Mouse (Mus musculus) midbrain, embryonic 11.5 days (tissue): ENCODE measurements at regions not wholly inside any gene's neighbourhood (a gene's known extent, or its start where the extent isn't known, plus 50 kb on each side); places are given as distances from the start of the nearest gene placed in this dataset.

ENCODE experiments used
- ATAC-seq: fragments of 200-750 bp; cut with Nextera tagmentation; 2 replicates; pipeline ENCODE4 v1.8.0; 2017; ENCODE audit warnings: moderate TSS enrichment, moderate library complexity; ENCODE audit not compliant: low FRiP score
- DNase-seq: peaks from one replicate; pipeline ENCODE4 v3.0.0; 2015; ENCODE audit warnings: low spot score; ENCODE audit errors: missing footprints
- H3K27ac ChIP-seq: fragments of 300-500 bp; sonication (generic); 2 replicates; pipeline ENCODE4 v1.5.1; 2014; ENCODE audit warnings: low read depth, low read length
- H3K27me3 ChIP-seq: fragments of 300-500 bp; sonication (generic); 2 replicates; pipeline ENCODE4 v1.6.1; 2014; ENCODE audit warnings: mild to moderate bottlenecking, low read length, moderate library complexity, mixed read lengths; ENCODE audit not compliant: control insufficient read depth, insufficient read depth
- H3K36me3 ChIP-seq: fragments of 300-500 bp; sonication (generic); 2 replicates; pipeline ENCODE4 v1.6.1; 2014; ENCODE audit warnings: mild to moderate bottlenecking, low read length, moderate library complexity, mixed read lengths; ENCODE audit not compliant: control insufficient read depth, insufficient read depth
- H3K4me1 ChIP-seq: fragments of 300-500 bp; sonication (generic); 2 replicates; pipeline ENCODE4 v1.6.1; 2014; ENCODE audit warnings: low read length; ENCODE audit not compliant: control insufficient read depth, insufficient read depth
- H3K4me2 ChIP-seq: fragments of 300-500 bp; sonication (generic); 2 replicates; pipeline ENCODE4 v1.6.1; 2014; ENCODE audit warnings: mild to moderate bottlenecking, moderate library complexity
- H3K4me3 ChIP-seq: fragments of 300-500 bp; sonication (generic); 2 replicates; pipeline ENCODE4 v1.5.1; 2014; ENCODE audit warnings: low read depth, low read length
- H3K9ac ChIP-seq: fragments of 300-500 bp; sonication (generic); 2 replicates; pipeline ENCODE4 v1.6.1; 2014; ENCODE audit warnings: low read length
- H3K9me3 ChIP-seq: fragments of 300-500 bp; sonication (generic); 2 replicates; pipeline ENCODE4 v1.6.1; 2016; ENCODE audit warnings: low read length; ENCODE audit not compliant: control insufficient read depth
- WGBS: fragments of 180-500 bp; shearing (Covaris S2); extraction: QIAGEN DNeasy Blood & Tissue Kit; methylation state at CpG from one replicate; pipeline ENCODE4 v1.1.7; 2014; 5-methylcytosine and 5-hydroxymethylcytosine counted together

- WGBS = 90% methylated on average over 3 of the region's 3 CpGs
- ATAC-seq = no peak
- no peaks in the 10 kb centered on the region for H3K9me3 ChIP-seq
These were observed 779.5 kb downstream of the Cenpc1 start for GRCm38 (mm10) chr5:85285856-85286255.

GRCm38 (mm10) chr5:85248453-85248852, 816.9 kb downstream of the Cenpc1 start:
- Histone ChIP-seq H3K9ac (no peak overlapping the region), H3K36me3 (no peaks in the 10 kb centered on the region), H3K4me3 (no peak overlapping the region), H3K4me1 (no peaks in the 10 kb centered on the region), H3K27ac (no peak overlapping the region), H3K27me3 (no peaks in the 10 kb centered on the region), H3K4me2 (no peak overlapping the region), H3K9me3 (no peaks in the 10 kb centered on the region)
- DNase-seq (no peak), ATAC-seq (peak; percentile 38; the same call in 1 of the 2 replicates)
- WGBS = 76% methylated on average over 4 of the region's 4 CpGs

More at GRCm38 (mm10) chr5:85285856-85286255, 779.5 kb downstream of the Cenpc1 start:
- Histone ChIP-seq H3K9ac (no peak overlapping the region), H3K27me3 (no peaks in the 10 kb centered on the region), H3K36me3 (no peaks in the 10 kb centered on the region), H3K27ac (no peak overlapping the region), H3K4me3 (no peak overlapping the region), H3K4me2 (no peak overlapping the region), H3K4me1 (no peaks in the 10 kb centered on the region)
- no peak for DNase-seq

- Histone ChIP-seq H3K4me1 (no peaks in the 10 kb centered on the region), H3K36me3 (no peaks in the 10 kb centered on the region), H3K27me3 (no peaks in the 10 kb centered on the region), H3K9ac (no peak overlapping the region), H3K4me3 (no peak overlapping the region), H3K27ac (no peak overlapping the region), H3K9me3 (no peaks in the 10 kb centered on the region), H3K4me2 (no peak overlapping the region)
- ATAC-seq (no peak), DNase-seq (no peak)
These were observed 823.2 kb upstream of the Epha5 start for GRCm38 (mm10) chr5:85240380-85240779.

DNA sequence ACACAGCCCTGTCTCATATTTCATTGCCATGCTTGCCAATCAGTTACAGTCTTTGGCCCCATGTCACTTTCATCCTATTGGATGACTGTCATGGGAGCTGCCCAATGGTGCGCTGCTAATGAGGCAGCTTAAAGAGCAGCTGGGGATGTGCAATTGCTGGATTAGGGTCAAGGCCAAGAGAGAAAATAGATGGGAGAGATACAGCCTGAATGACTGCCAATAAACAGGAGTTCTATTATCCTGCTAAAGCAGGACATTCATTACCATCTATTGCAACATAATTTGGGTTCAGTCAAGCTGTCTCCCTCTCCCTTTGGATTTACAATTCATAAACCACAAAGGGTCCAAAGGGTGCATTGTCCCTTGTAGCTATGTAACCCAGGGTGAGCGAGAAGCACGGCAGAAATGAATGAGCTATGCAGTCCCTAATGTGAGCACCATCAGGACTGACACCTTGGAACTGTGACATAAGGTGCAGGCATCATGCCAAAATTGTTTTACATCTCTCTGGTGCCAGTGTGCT, 822.4 kb upstream of the Epha5 start:
- no peak overlapping the region for H3K27ac ChIP-seq
- peak; percentile 88 for ATAC-seq
- H3K27me3 ChIP-seq = no peaks in the 10 kb centered on the region
- H3K4me1 ChIP-seq = no peaks in the 10 kb centered on the region
- no peaks in the 10 kb centered on the region for H3K36me3 ChIP-seq
- H3K4me2 ChIP-seq = no peak overlapping the region
- no peaks in the 10 kb centered on the region for H3K9me3 ChIP-seq
- no peak overlapping the region for H3K9ac ChIP-seq
- no peak overlapping the region for H3K4me3 ChIP-seq
- 66% methylated on average over 3 of the region's 3 CpGs for WGBS
- DNase-seq = no peak
